Mouse (Mus musculus) liver, postnatal 0 days (tissue): ENCODE results near the gene Elmo1. TPM values are rescaled to one million over a fixed set of nuclear protein-coding genes. Genes with fewer than 3 reads are reported as not detected.

Source experiments
- ATAC-seq: fragments of 200-750 bp; cut with Nextera tagmentation; 2 replicates; pipeline ENCODE4 v1.8.0; 2017; ENCODE audit warnings: mild to moderate bottlenecking, moderate library complexity
- DNase-seq: peaks from one replicate; pipeline ENCODE4 v3.0.0-alpha.2; 2016
- H3K27ac ChIP-seq: fragments of 300-500 bp; sonication (generic); 2 replicates; pipeline ENCODE4 v1.5.1; 2014; ENCODE audit warnings: antibody characterized with exemption, moderate library complexity, mild to moderate bottlenecking, low read depth
- H3K27me3 ChIP-seq: fragments of 300-500 bp; sonication (generic); 2 replicates; pipeline ENCODE4 v1.6.1; 2014; ENCODE audit warnings: low read length, control low read depth, mixed read lengths; ENCODE audit not compliant: insufficient read depth
- H3K36me3 ChIP-seq: fragments of 300-500 bp; sonication (generic); replicated peaks from 2 replicates; pipeline ENCODE4 v1.6.1; 2014; ENCODE audit warnings: mild to moderate bottlenecking, control low read depth, low read length, moderate library complexity, mixed read lengths; ENCODE audit not compliant: insufficient read depth
- H3K4me1 ChIP-seq: fragments of 300-500 bp; sonication (generic); 2 replicates; pipeline ENCODE4 v1.6.1; 2014; ENCODE audit warnings: antibody characterized with exemption, mild to moderate bottlenecking, control low read depth; ENCODE audit not compliant: insufficient read depth
- H3K4me2 ChIP-seq: fragments of 300-500 bp; sonication (generic); 2 replicates; pipeline ENCODE4 v1.6.1; 2014; ENCODE audit warnings: low read depth, mild to moderate bottlenecking, low read length, moderate library complexity, mixed read lengths
- H3K4me3 ChIP-seq: fragments of 300-500 bp; sonication (generic); 2 replicates; pipeline ENCODE4 v1.5.1; 2014; ENCODE audit warnings: low read depth, low read length
- H3K9ac ChIP-seq: fragments of 300-500 bp; sonication (generic); replicated peaks from 2 replicates; pipeline ENCODE4 v1.6.1; 2014; ENCODE audit warnings: mild to moderate bottlenecking, moderate library complexity
- H3K9me3 ChIP-seq: fragments of 300-500 bp; sonication (generic); 2 replicates; pipeline ENCODE4 v1.6.1; 2016; ENCODE audit warnings: mild to moderate bottlenecking, control low read depth, low read length, mixed read lengths
- CTCF ChIP-seq: sonication (generic); IDR thresholded peaks from 2 replicates; pipeline ENCODE4 v1.5.1; 2016; ENCODE audit warnings: antibody characterized with exemption, low read depth
- EP300 ChIP-seq: IDR thresholded peaks from 2 replicates; pipeline ENCODE4 v1.6.1; 2016; ENCODE audit warnings: antibody characterized with exemption, low read depth, mild to moderate bottlenecking
- WGBS: fragments of 180-500 bp; shearing (Covaris S2); extraction: QIAGEN DNeasy Blood & Tissue Kit; methylation state at CpG from one replicate; pipeline ENCODE4 v1.1.7; 2014; ENCODE audit not compliant: insufficient replicate concordance; 5-methylcytosine and 5-hydroxymethylcytosine counted together
- polyA plus RNA-seq: library from polyadenylated mRNA; unstranded; fragments of >200 nt; fragmentation: Nextera tagmentation; extraction: Ambion mirVana; gene quantifications from 2 replicates; pipeline ENCODE4 v1.2.1, GENCODE M21; 2015

Gene Elmo1
- polyA plus RNA-seq, 1 experiment from 2014 or later: 3.1 TPM

DNA sequence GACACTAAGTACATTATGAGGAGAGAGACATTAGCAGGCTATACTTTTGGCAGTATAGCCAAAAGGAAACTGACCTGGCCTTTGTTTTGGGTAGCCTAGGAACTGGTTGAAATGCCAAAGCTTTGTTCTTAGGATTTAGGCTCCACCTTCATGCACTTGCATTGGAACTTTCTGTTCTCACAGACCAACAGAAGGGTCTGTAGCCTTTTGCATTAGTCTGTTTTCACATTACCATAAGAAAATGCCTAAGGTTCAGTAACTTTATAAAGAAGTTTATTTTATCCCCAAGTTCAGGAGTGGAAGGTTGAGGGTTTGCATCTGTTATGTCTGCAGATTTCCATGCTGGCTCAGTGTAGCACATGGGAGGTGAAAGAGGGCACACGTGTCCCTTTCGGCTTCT is 15.6 kb downstream of the Elmo1 start:
- Histone ChIP-seq H3K27ac (no peak overlapping the region), H3K9me3 (no peaks in the 10 kb centered on the region), H3K4me1 (no peaks in the 10 kb centered on the region), H3K36me3 (no peaks in the 10 kb centered on the region), H3K9ac (no peak overlapping the region), H3K4me3 (no peak overlapping the region), H3K4me2 (no peak overlapping the region), H3K27me3 (no peaks in the 10 kb centered on the region)
- ATAC-seq: no peak
- no peak for DNase-seq
- WGBS: 86% methylated on average over 2 of the region's 2 CpGs
- TF ChIP-seq EP300 (no peak), CTCF (no peak)

- Histone ChIP-seq H3K27ac (no peak overlapping the region), H3K4me3 (no peak overlapping the region), H3K27me3 (no peaks in the 10 kb centered on the region), H3K9me3 (no peaks in the 10 kb centered on the region), H3K4me2 (no peak overlapping the region), H3K9ac (no peak overlapping the region), H3K4me1 (peaks cover 5% of the 10 kb centered on the region; the same call in 1 of the 2 replicates), H3K36me3 (no peaks in the 10 kb centered on the region)
- 71% methylated on average over 5 of the region's 5 CpGs for WGBS
- TF ChIP-seq EP300 (no peak), CTCF (no peak)
- DNase-seq (no peak), ATAC-seq (no peak)
These were observed 17.6 kb downstream of the Elmo1 start for GRCm38 (mm10) chr13:20107953-20108498.

DNA sequence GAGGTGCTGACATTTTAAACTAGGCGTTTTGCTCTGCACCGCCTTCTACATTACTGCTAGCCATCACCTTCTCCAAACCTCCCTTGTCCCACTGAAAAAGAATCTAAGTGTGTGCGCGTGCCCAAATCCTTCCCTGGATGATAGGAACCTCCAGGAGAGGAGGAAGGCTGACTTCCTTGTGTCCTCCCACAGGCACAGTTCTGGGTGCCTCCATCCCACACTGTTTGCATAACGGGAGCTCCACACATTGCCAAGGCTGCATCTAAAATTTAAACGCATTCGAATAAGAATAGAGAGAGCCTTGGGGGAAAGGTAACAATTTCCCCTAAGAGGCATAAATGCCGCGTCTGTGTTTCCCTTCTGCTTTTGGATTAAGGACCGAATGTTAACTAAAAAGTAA is 18.6 kb downstream of the Elmo1 start:
- H3K9me3 ChIP-seq: no peaks in the 10 kb centered on the region
- H3K27ac ChIP-seq: no peak overlapping the region
- H3K27me3 ChIP-seq: no peaks in the 10 kb centered on the region
- whole genome bisulfite sequencing: 66% methylated on average over 10 of the region's 10 CpGs
- no peak overlapping the region for H3K4me2 ChIP-seq
- H3K9ac ChIP-seq: no peak overlapping the region
- ATAC-seq: no peak
- TF ChIP-seq CTCF (no peak), EP300 (no peak)
- H3K4me1 ChIP-seq: peaks cover 6% of the 10 kb centered on the region
- H3K4me3 ChIP-seq: no peak overlapping the region
- no peaks in the 10 kb centered on the region for H3K36me3 ChIP-seq
- DNase-seq: no peak

- no peaks in the 10 kb centered on the region for H3K27me3 ChIP-seq
- no peaks in the 10 kb centered on the region for H3K36me3 ChIP-seq
- TF ChIP-seq EP300: no peak
- TF ChIP-seq CTCF: no peak
- ATAC-seq (no peak), DNase-seq (no peak)
- H3K4me3 ChIP-seq: no peak overlapping the region
- no peak overlapping the region for H3K9ac ChIP-seq
- no peaks in the 10 kb centered on the region for H3K9me3 ChIP-seq
- H3K4me1 ChIP-seq: peaks cover 9% of the 10 kb centered on the region
- no peak overlapping the region for H3K4me2 ChIP-seq
- 59% methylated on average over 2 of the region's 2 CpGs for WGBS
- no peak overlapping the region for H3K27ac ChIP-seq
These were observed 19.1 kb downstream of the Elmo1 start for GRCm38 (mm10) chr13:20109446-20109845.

GRCm38 (mm10) chr13:20109987-20110680 is 19.7 kb downstream of the Elmo1 start:
- WGBS: 66% methylated on average over 11 of the region's 11 CpGs
- Histone ChIP-seq H3K36me3 (no peaks in the 10 kb centered on the region), H3K4me1 (peaks cover 9% of the 10 kb centered on the region), H3K27ac (no peak overlapping the region), H3K27me3 (no peaks in the 10 kb centered on the region), H3K9me3 (no peaks in the 10 kb centered on the region), H3K4me3 (no peak overlapping the region), H3K4me2 (no peak overlapping the region), H3K9ac (no peak overlapping the region)
- TF ChIP-seq EP300 (no peak), CTCF (no peak)
- DNase-seq (no peak), ATAC-seq (no peak)

DNA sequence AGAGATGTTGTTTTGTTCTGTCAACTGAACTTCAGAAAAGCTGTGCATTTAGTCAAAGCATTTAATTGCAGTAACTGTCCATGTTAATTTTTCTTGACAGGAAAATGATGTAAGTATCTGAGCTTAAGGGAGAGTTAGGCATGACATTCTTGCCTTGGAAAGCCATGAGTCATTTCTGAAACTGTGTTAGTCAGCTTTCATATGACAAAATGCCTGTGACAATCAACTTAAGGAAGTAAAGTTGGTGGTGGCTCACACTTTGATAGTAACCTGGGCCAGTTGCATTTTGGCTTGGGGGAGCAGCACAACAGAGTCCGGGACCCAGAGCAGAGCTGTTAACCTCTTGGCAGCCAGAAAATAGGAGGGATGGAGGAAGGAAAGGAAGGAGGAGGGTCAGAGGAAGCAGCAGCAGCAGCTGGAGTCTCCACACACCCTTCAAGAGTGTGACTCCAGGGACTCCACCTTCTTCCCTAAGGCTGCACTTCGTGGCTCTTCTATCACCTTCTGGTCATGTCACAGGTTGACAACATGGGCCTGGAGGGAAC is 20.9 kb downstream of the Elmo1 start:
- ATAC-seq (no peak), DNase-seq (no peak)
- TF ChIP-seq EP300 (no peak), CTCF (no peak)
- Histone ChIP-seq H3K4me1 (peaks cover 19% of the 10 kb centered on the region), H3K36me3 (no peaks in the 10 kb centered on the region), H3K27ac (no peak overlapping the region), H3K4me2 (no peak overlapping the region), H3K9me3 (no peaks in the 10 kb centered on the region), H3K9ac (no peak overlapping the region), H3K4me3 (no peak overlapping the region), H3K27me3 (no peaks in the 10 kb centered on the region)
- WGBS: 43% methylated on average over 2 of the region's 2 CpGs
